10 mouse cellular contexts compared by ENCODE assay signal in genomic region chr6:35567755-35568154, GRCm38 (mm10). TPM values are rescaled to one million over a fixed set of nuclear protein-coding genes. Genes with fewer than 3 reads are reported as not detected.
DNase-seq lines count a peak whose midpoint lies in the region; ATAC-seq and TF ChIP-seq lines count a peak whose summit lies in the region.
"Had no signal": no experiment of that assay in that cellular context is flagged by ENCODE, and none has a peak within 500 bp of the region (broad histone marks: within the 10 kb centered on the region; RNA-seq: fewer than 3 reads in every experiment).

No protein-coding gene starts in this region.

- no peaks in the 10 kb centered on the region for H3K27me3 ChIP-seq in hindbrain, postnatal 0 days (ENCODE audit: insufficient read depth, low read length)
- no peaks in the 10 kb centered on the region for H3K27me3 ChIP-seq in hindbrain, embryonic 12.5 days
- H3K27me3 ChIP-seq in splenic B cell, adult 2 months (ENCODE audit: control insufficient read depth, insufficient read depth, low read length, poor library complexity, severe bottlenecking) = no peaks in the 10 kb centered on the region
- H3K27me3 ChIP-seq in forebrain, embryonic 13.5 days = no peaks in the 10 kb centered on the region
- H3K27me3 ChIP-seq: limb, embryonic 13.5 days had no signal

- no peak overlapping the region for H3K27ac ChIP-seq in hindbrain, postnatal 0 days
- H3K27ac ChIP-seq in hindbrain, embryonic 12.5 days = no peak overlapping the region
- no peak overlapping the region for H3K27ac ChIP-seq in forebrain, embryonic 13.5 days
- H3K27ac ChIP-seq: embryonic facial prominence, embryonic 15.5 days; limb, embryonic 13.5 days had no signal

- DNase-seq in hindbrain, postnatal 0 days (ENCODE audit: low spot score) = peak; percentile 78
- DNase-seq in 416B (ENCODE audit: low read depth) = peak; percentile 76
- peak; percentile 44 for DNase-seq in CD4-positive helper T cell, adult 2 months (ENCODE audit: low read depth, low spot score)
- DNase-seq in cerebellum, postnatal 14 days = peak; percentile 49 to 53
- peak; percentile 26 to 78 for DNase-seq in left cerebral cortex, adult 9 months (ENCODE audit: low spot score in 2 of 2)
- peak; percentile 75 for DNase-seq in splenic B cell, adult 2 months (ENCODE audit: low read depth, low spot score)

- no peak overlapping the region for H3K9ac ChIP-seq in hindbrain, postnatal 0 days (replicated peaks; ENCODE audit: low read length)
- no peak overlapping the region for H3K9ac ChIP-seq in hindbrain, embryonic 12.5 days
- H3K9ac ChIP-seq in forebrain, embryonic 13.5 days = no peak overlapping the region
- H3K9ac ChIP-seq: embryonic facial prominence, embryonic 15.5 days; limb, embryonic 13.5 days had no signal

- ATAC-seq in hindbrain, postnatal 0 days = no peak
- no peak for ATAC-seq in hindbrain, embryonic 12.5 days (ENCODE audit: low FRiP score)
- ATAC-seq in forebrain, embryonic 13.5 days = no peak

- no peaks in the 10 kb centered on the region for H3K4me1 ChIP-seq in hindbrain, postnatal 0 days (ENCODE audit: insufficient read depth, low read length)
- no peaks in the 10 kb centered on the region for H3K4me1 ChIP-seq in hindbrain, embryonic 12.5 days
- no peaks in the 10 kb centered on the region for H3K4me1 ChIP-seq in forebrain, embryonic 13.5 days
- H3K4me1 ChIP-seq: embryonic facial prominence, embryonic 15.5 days; limb, embryonic 13.5 days had no signal

- peak; percentile 56 for TF ChIP-seq CTCF in hindbrain, postnatal 0 days (IDR thresholded peaks at IDR 0.05; ENCODE audit: low read depth)

- H3K4me2 ChIP-seq in hindbrain, postnatal 0 days (ENCODE audit: low read depth, low read length) = no peak overlapping the region
- no peak overlapping the region for H3K4me2 ChIP-seq in hindbrain, embryonic 12.5 days (replicated peaks)
- no peak overlapping the region for H3K4me2 ChIP-seq in forebrain, embryonic 13.5 days
- H3K4me2 ChIP-seq: embryonic facial prominence, embryonic 15.5 days; limb, embryonic 13.5 days had no signal

- H3K9me3 ChIP-seq in hindbrain, postnatal 0 days (ENCODE audit: low read length) = no peaks in the 10 kb centered on the region
- H3K9me3 ChIP-seq in hindbrain, embryonic 12.5 days (replicated peaks) = no peaks in the 10 kb centered on the region
- H3K9me3 ChIP-seq in forebrain, embryonic 13.5 days (replicated peaks) = no peaks in the 10 kb centered on the region
- H3K9me3 ChIP-seq: embryonic facial prominence, embryonic 15.5 days; limb, embryonic 13.5 days had no signal

- H3K4me3 ChIP-seq in hindbrain, postnatal 0 days (ENCODE audit: low read length) = no peak overlapping the region
- H3K4me3 ChIP-seq in hindbrain, embryonic 12.5 days = no peak overlapping the region
- H3K4me3 ChIP-seq in forebrain, embryonic 13.5 days = no peak overlapping the region
- H3K4me3 ChIP-seq: embryonic facial prominence, embryonic 15.5 days; limb, embryonic 13.5 days had no signal

- no peaks in the 10 kb centered on the region for H3K36me3 ChIP-seq in hindbrain, postnatal 0 days (ENCODE audit: insufficient read depth, low read length)
- H3K36me3 ChIP-seq in hindbrain, embryonic 12.5 days = no peaks in the 10 kb centered on the region
- H3K36me3 ChIP-seq in splenic B cell, adult 2 months (ENCODE audit: control insufficient read depth, insufficient read depth, low read length, poor library complexity, severe bottlenecking) = no peaks in the 10 kb centered on the region
- no peaks in the 10 kb centered on the region for H3K36me3 ChIP-seq in forebrain, embryonic 13.5 days (ENCODE audit: poor library complexity, severe bottlenecking)
- H3K36me3 ChIP-seq: embryonic facial prominence, embryonic 15.5 days; limb, embryonic 13.5 days had no signal

RNA-seq across cellular contexts. Expression of gene Mtpn, which starts 28.1 kb away (rescaled TPM):
- total RNA-seq in hindbrain, postnatal 0 days (2014; rRNA removed) = 135 and 308 TPM in 2 replicates
- polyA plus RNA-seq in hindbrain, postnatal 0 days (2015; fragmentation: Nextera tagmentation; extraction: Ambion mirVana) = 204 and 216 TPM in 2 replicates
- 171 and 183 TPM in 2 replicates for polyA plus RNA-seq in hindbrain, embryonic 12.5 days (2016; fragmentation: Nextera tagmentation; extraction: Ambion mirVana)
- 183 and 193 TPM in 2 replicates for polyA plus RNA-seq in forebrain, embryonic 13.5 days (2015; fragmentation: Nextera tagmentation; extraction: Ambion mirVana)
